Comparison of ENCODE assay signal across 18 mouse cellular contexts in genomic region chr1:177470951-177471350, GRCm38 (mm10).
"Had no signal": no experiment of that assay in that cellular context is flagged by ENCODE, and none has a peak within 500 bp of the region (broad histone marks: within the 10 kb centered on the region; RNA-seq: fewer than 3 reads in every experiment).

No protein-coding gene starts in this region.

- DNase-seq: kidney, adult 11 months; kidney, adult 8-10 months; kidney, postnatal 36 days; layer of hippocampus, postnatal 36 days; liver; lung, adult 2 months; lung, postnatal 14 days; midbrain, embryonic 14.5 days; right cerebral cortex, adult 18-20 months; right cerebral cortex, postnatal 25 days; spleen, adult 18-20 months; thymus, adult 18-20 months; thymus, postnatal 36 days had no signal

- H3K27me3 ChIP-seq: kidney, embryonic 15.5 days; limb, embryonic 13.5 days; liver, embryonic 12.5 days; liver, embryonic 15.5 days had no signal

- H3K36me3 ChIP-seq: kidney, embryonic 15.5 days; limb, embryonic 10.5 days; limb, embryonic 13.5 days; liver, embryonic 12.5 days; liver, embryonic 15.5 days had no signal

- ATAC-seq: liver, embryonic 12.5 days had no signal
